In genomic region chr12:4406155-4406554, GRCm38 (mm10) we compare ENCODE assay signal across 20 mouse cellular contexts.
DNase-seq lines count a peak whose midpoint lies in the region; ATAC-seq and TF ChIP-seq lines count a peak whose summit lies in the region.
"Had no signal": no experiment of that assay in that cellular context is flagged by ENCODE, and none has a peak within 500 bp of the region (broad histone marks: within the 10 kb centered on the region; RNA-seq: fewer than 3 reads in every experiment).

No protein-coding gene starts in this region.

- no peak for TF ChIP-seq POLR2A in MEL (IDR thresholded peaks at IDR 0.05; ENCODE audit: control insufficient read depth in 1 of 2, insufficient read depth in 1 of 2, low read depth in 1 of 2, low read length in 2 of 2, poor library complexity in 1 of 2)

- H3K9ac ChIP-seq in MEL (ENCODE audit: control insufficient read depth, low read depth, low read length, poor library complexity, severe bottlenecking): no peak overlapping the region
- H3K9ac ChIP-seq: embryonic facial prominence, embryonic 12.5 days; forebrain, embryonic 13.5 days; forebrain, embryonic 15.5 days; forebrain, postnatal 0 days had no signal

- ATAC-seq in megakaryocyte-erythroid progenitor cell, adult 5-6 weeks (replicated peaks; ENCODE audit: low FRiP score, low TSS enrichment, poor library complexity, severe bottlenecking): peak; percentile 67
- ATAC-seq: forebrain, embryonic 13.5 days; forebrain, embryonic 15.5 days; forebrain, postnatal 0 days had no signal

- no peak overlapping the region for H3K4me3 ChIP-seq in MEL (ENCODE audit: control insufficient read depth in 1 of 2, insufficient read depth in 1 of 2, low read depth in 2 of 2, low read length in 2 of 2)
- H3K4me3 ChIP-seq: embryonic facial prominence, embryonic 10.5 days; embryonic facial prominence, embryonic 12.5 days; forebrain, embryonic 13.5 days; forebrain, embryonic 15.5 days had no signal

- H3K9me3 ChIP-seq in MEL (replicated peaks; ENCODE audit: insufficient read depth, low read length): no peaks in the 10 kb centered on the region
- H3K9me3 ChIP-seq: embryonic facial prominence, embryonic 10.5 days; embryonic facial prominence, embryonic 12.5 days; forebrain, embryonic 13.5 days; forebrain, embryonic 15.5 days had no signal

- no peak for TF ChIP-seq CTCF in MEL (IDR thresholded peaks at IDR 0.05 in 2 of 3, conservative IDR thresholded peaks at IDR 0.05 in 1 of 3; ENCODE audit: control insufficient read depth in 1 of 3, insufficient read depth in 1 of 3, low read depth in 2 of 3, low read length in 3 of 3, poor library complexity in 1 of 3, severe bottlenecking in 1 of 3)

- H3K27me3 ChIP-seq in MEL (ENCODE audit: control insufficient read depth in 1 of 2, insufficient read depth in 2 of 2, low read length in 2 of 2): no peaks in the 10 kb centered on the region
- H3K27me3 ChIP-seq: embryonic facial prominence, embryonic 12.5 days; forebrain, embryonic 13.5 days; forebrain, embryonic 15.5 days had no signal

- DNase-seq in 416B (ENCODE audit: low read depth): peak; percentile 34
- peak; percentile 55 for DNase-seq in MEL (ENCODE audit: low read depth, low spot score)
- no peak for DNase-seq in adrenal gland, adult (ENCODE audit: inconsistent age in 2 of 2, low spot score in 1 of 2)
- DNase-seq in kidney, postnatal 10 days: no peak
- DNase-seq: adrenal gland, adult 8-10 months; adrenal gland, postnatal 14 days; adrenal gland, postnatal 36 days; cerebellum, adult 11 months; cerebellum, adult 18-20 months; cerebellum, adult 8-10 months; cerebellum, adult 9-11 months; cerebellum, postnatal 14 days; cerebellum, postnatal 36 days; embryo, embryonic 11 days; forebrain, postnatal 0 days had no signal

- no peak overlapping the region for H3K27ac ChIP-seq in MEL (ENCODE audit: control insufficient read depth, low read depth, low read length)
- H3K27ac ChIP-seq: embryonic facial prominence, embryonic 10.5 days; embryonic facial prominence, embryonic 12.5 days; forebrain, embryonic 13.5 days; forebrain, embryonic 15.5 days had no signal

- TF ChIP-seq RAD21 in MEL (IDR thresholded peaks at IDR 0.05; ENCODE audit: low read depth, low read length): no peak

- H3K79me2 ChIP-seq in MEL (ENCODE audit: control insufficient read depth, insufficient read depth, low read length, poor library complexity): peaks cover 28% of the 10 kb centered on the region

- H3K4me1 ChIP-seq in MEL (ENCODE audit: control insufficient read depth in 1 of 2, insufficient read depth in 2 of 2, low read length in 2 of 2): peaks cover 3 to 5% of the 10 kb centered on the region in 2 experiments
- H3K4me1 ChIP-seq: embryonic facial prominence, embryonic 10.5 days; embryonic facial prominence, embryonic 12.5 days; forebrain, embryonic 13.5 days had no signal

- peaks cover 9 to 21% of the 10 kb centered on the region in 2 experiments for H3K36me3 ChIP-seq in MEL (ENCODE audit: control insufficient read depth in 1 of 2, insufficient read depth in 2 of 2, low read length in 2 of 2)
- H3K36me3 ChIP-seq: embryonic facial prominence, embryonic 10.5 days; embryonic facial prominence, embryonic 12.5 days; forebrain, embryonic 15.5 days had no signal

- TF ChIP-seq EP300 in MEL (IDR thresholded peaks at IDR 0.05; ENCODE audit: low read depth in 1 of 2, low read length in 2 of 2): peak; percentile 20 to 40; a peak in 2 of 4 replicates

TF ChIP-seq in MEL, 35 proteins besides CTCF, POLR2A, EP300 and RAD21:
- TF ChIP-seq POLR2AphosphoS5 (IDR thresholded peaks at IDR 0.05; ENCODE audit: borderline replicate concordance, low read depth, low read length) (no peak), E2F4 (IDR thresholded peaks at IDR 0.05; ENCODE audit: borderline replicate concordance, low read depth, low read length) (no peak), BHLHE40 (IDR thresholded peaks at IDR 0.05; ENCODE audit: borderline replicate concordance, low read depth, low read length) (no peak), HCFC1 (IDR thresholded peaks at IDR 0.05; ENCODE audit: low read depth, low read length) (no peak), ZKSCAN1 (IDR thresholded peaks at IDR 0.05; ENCODE audit: low read depth, low read length) (no peak), USF1 (IDR thresholded peaks at IDR 0.05; ENCODE audit: low read depth, low read length) (no peak), MAZ (IDR thresholded peaks at IDR 0.05; ENCODE audit: low read depth, low read length) (no peak), NRF1 (IDR thresholded peaks at IDR 0.05; ENCODE audit: insufficient read depth, low read depth, low read length, poor library complexity, severe bottlenecking) (no peak), ELF1 (IDR thresholded peaks at IDR 0.05; ENCODE audit: low read depth, low read length) (no peak), RCOR1 (IDR thresholded peaks at IDR 0.05; ENCODE audit: low read depth, low read length) (peak; percentile 74), MYC (IDR thresholded peaks at IDR 0.05; ENCODE audit: low read depth, low read length) (no peak), UBTF (IDR thresholded peaks at IDR 0.05; ENCODE audit: borderline replicate concordance, insufficient read depth, low read depth, low read length) (no peak), CHD2 (IDR thresholded peaks at IDR 0.05; ENCODE audit: low read length) (no peak), TCF12 (IDR thresholded peaks at IDR 0.05; ENCODE audit: low read depth, low read length) (0 out of 2 replicates have a peak, but pooled peaks have one; percentile 12), TBP (IDR thresholded peaks at IDR 0.05; ENCODE audit: low read depth, low read length) (no peak), NELFE (IDR thresholded peaks at IDR 0.05; ENCODE audit: low read depth, low read length) (no peak), ETS1 (IDR thresholded peaks at IDR 0.05; ENCODE audit: low read depth, low read length) (no peak), ZMIZ1 (IDR thresholded peaks at IDR 0.05; ENCODE audit: low read depth, low read length) (no peak), ZNF384 (IDR thresholded peaks at IDR 0.05; ENCODE audit: low read depth, low read length) (0 out of 2 replicates have a peak, but pooled peaks have one; percentile 39), GABPA (IDR thresholded peaks at IDR 0.05; ENCODE audit: low read depth, low read length) (no peak), POLR2AphosphoS2 (IDR thresholded peaks at IDR 0.05; ENCODE audit: low read length) (no peak), JUND (IDR thresholded peaks at IDR 0.05; ENCODE audit: low read depth, low read length) (no peak), MYB (IDR thresholded peaks at IDR 0.05; ENCODE audit: low read depth, low read length) (no peak), MEF2A (IDR thresholded peaks at IDR 0.05; ENCODE audit: extremely low read depth, insufficient replicate concordance, low read depth, low read length, poor library complexity, severe bottlenecking) (no peak), ZC3H11A (IDR thresholded peaks at IDR 0.05; ENCODE audit: low read depth, low read length) (no peak), CHD1 (IDR thresholded peaks at IDR 0.05; ENCODE audit: low read depth, low read length) (no peak), MAFK (IDR thresholded peaks at IDR 0.05; ENCODE audit: borderline replicate concordance, low read depth, low read length) (no peak), TAL1 (IDR thresholded peaks at IDR 0.05; ENCODE audit: low read length) (no peak), KAT2A (conservative IDR thresholded peaks at IDR 0.05; ENCODE audit: low read depth, low read length) (no peak), SIN3A (IDR thresholded peaks at IDR 0.05; ENCODE audit: low read length) (no peak), USF2 (IDR thresholded peaks at IDR 0.05; ENCODE audit: borderline replicate concordance in 1 of 2, insufficient read depth in 1 of 2, low read depth in 1 of 2, low read length in 2 of 2) (no peak), SMC3 (IDR thresholded peaks at IDR 0.05; ENCODE audit: low read depth, low read length) (no peak), GATA1 (IDR thresholded peaks at IDR 0.05; ENCODE audit: low read depth, low read length) (peak; percentile 53), MAX (IDR thresholded peaks at IDR 0.05; ENCODE audit: low read length) (no peak)

Comparison
In these comparisons a context has a peak if more than half of its experiments do, and no peak if none do; other contexts are left out.
1. DNase-seq: peak in 416B (single experiment) and MEL (single experiment); none in adrenal gland, adult (0 of 2) and kidney, postnatal 10 days (single experiment).